Mouse (Mus musculus) myocyte (in vitro differentiated cells): Measurements from ENCODE around the gene Plekhh3. TPM values are rescaled to one million over a fixed set of nuclear protein-coding genes. Genes with fewer than 3 reads are reported as not detected.

Experiments
- H3K27me3 ChIP-seq: one replicate; pipeline ENCODE4 v1.6.1; 2011; ENCODE audit not compliant: control insufficient read depth, insufficient read depth, insufficient read length
- H3K36me3 ChIP-seq: one replicate; pipeline ENCODE4 v1.6.1; 2011; ENCODE audit not compliant: control insufficient read depth, insufficient read depth
- H3K4me2 ChIP-seq: one replicate; pipeline ENCODE4 v1.6.1; 2011; ENCODE audit warnings: low read depth, control low read depth
- H3K4me3 ChIP-seq: one replicate; pipeline ENCODE4 v1.5.1; 2011; ENCODE audit warnings: mild to moderate bottlenecking, control low read depth, moderate library complexity
- H3K79me2 ChIP-seq: one replicate; pipeline ENCODE4 v1.6.1; 2011; ENCODE audit not compliant: control insufficient read depth, insufficient read depth
- H3ac ChIP-seq: one replicate; pipeline ENCODE4 v1.6.1; 2011; ENCODE audit not compliant: control insufficient read depth, insufficient read length
- CEBPB ChIP-seq: IDR thresholded peaks from 2 replicates; pipeline ENCODE4 v1.6.1; 2011; ENCODE audit warnings: mild to moderate bottlenecking, moderate library complexity; ENCODE audit not compliant: poor library complexity, insufficient read depth, severe bottlenecking
- E2F4 ChIP-seq: IDR thresholded peaks from one replicate; pipeline ENCODE4 v1.6.1; 2011; ENCODE audit warnings: mild to moderate bottlenecking, control low read depth, moderate library complexity; ENCODE audit not compliant: insufficient read depth
- MAX ChIP-seq: IDR thresholded peaks from one replicate; pipeline ENCODE4 v1.6.1; 2011; ENCODE audit warnings: low read depth, mild to moderate bottlenecking, control low read depth
- MYOD1 ChIP-seq, 3 experiments: IDR thresholded peaks; one replicate each; pipeline ENCODE4 v1.6.1; 2011; ENCODE audit warnings: control low read depth in 2 of 3, low read depth in 2 of 3, mild to moderate bottlenecking in 2 of 3, moderate library complexity in 1 of 3; ENCODE audit not compliant: insufficient read length in 2 of 3, control insufficient read depth in 1 of 3
- MYOG ChIP-seq, 3 experiments: IDR thresholded peaks; one replicate each; pipeline ENCODE4 v1.6.1; 2011; ENCODE audit warnings: control low read depth in 2 of 3, low read depth in 2 of 3, mild to moderate bottlenecking in 2 of 3; ENCODE audit not compliant: insufficient read length in 2 of 3, control insufficient read depth in 1 of 3, insufficient read depth in 1 of 3
- POLR2A ChIP-seq: IDR thresholded peaks from one replicate; pipeline ENCODE4 v1.6.1; 2011; ENCODE audit warnings: low read depth, mild to moderate bottlenecking, control low read depth, moderate library complexity; ENCODE audit not compliant: insufficient read length
- POLR2AphosphoS2 ChIP-seq: IDR thresholded peaks from one replicate; pipeline ENCODE4 v1.6.1; 2011; ENCODE audit warnings: low read depth, control low read depth; ENCODE audit not compliant: insufficient read length
- REST ChIP-seq: IDR thresholded peaks from one replicate; pipeline ENCODE4 v1.6.1; 2011; ENCODE audit warnings: mild to moderate bottlenecking, control low read depth, moderate library complexity; ENCODE audit not compliant: insufficient read depth, insufficient read length
- SRF ChIP-seq: IDR thresholded peaks from one replicate; pipeline ENCODE4 v1.6.1; 2011; ENCODE audit warnings: low read depth; ENCODE audit not compliant: control insufficient read depth, insufficient read length
- TCF12 ChIP-seq: IDR thresholded peaks from one replicate; pipeline ENCODE4 v1.6.1; 2011; ENCODE audit warnings: mild to moderate bottlenecking, control low read depth; ENCODE audit not compliant: poor library complexity, insufficient read depth, severe bottlenecking
- TCF3 ChIP-seq: IDR thresholded peaks from one replicate; pipeline ENCODE4 v1.6.1; 2011; ENCODE audit warnings: low read depth, control low read depth; ENCODE audit not compliant: insufficient read length
- USF1 ChIP-seq: IDR thresholded peaks from one replicate; pipeline ENCODE4 v1.6.1; 2011; ENCODE audit warnings: low read depth, mild to moderate bottlenecking, control low read depth, moderate library complexity
- polyA plus RNA-seq: library from polyadenylated mRNA; unstranded; fragments of >200 nt; fragmentation: generic; extraction: Trizol; gene quantifications from one replicate; pipeline ENCODE4 v1.2.1, GENCODE M21; 2012; ENCODE audit warnings: missing spikeins

Plekhh3 gene
- polyA plus RNA-seq, 1 experiment = 53.6 TPM

GRCm38 (mm10) chr11:101194137-101194536, 23.0 kb upstream of the Plekhh3 start:
- no peak overlapping the region for H3K4me2 ChIP-seq
- TF ChIP-seq MYOG (IDR thresholded peaks at IDR 0.05; ENCODE audit: control insufficient read depth in 1 of 3, insufficient read depth in 1 of 3, insufficient read length in 2 of 3, low read depth in 2 of 3) (no peak), SRF (no peak), MYOD1 (IDR thresholded peaks at IDR 0.05; ENCODE audit: control insufficient read depth in 1 of 3, insufficient read length in 2 of 3, low read depth in 2 of 3) (no peak), POLR2AphosphoS2 (no peak)
- peaks cover 9% of the 10 kb centered on the region for H3K36me3 ChIP-seq
- H3K27me3 ChIP-seq = no peaks in the 10 kb centered on the region
- no peak overlapping the region for H3ac ChIP-seq
- no peaks in the 10 kb centered on the region for H3K79me2 ChIP-seq
- H3K4me3 ChIP-seq = no peak overlapping the region

GRCm38 (mm10) chr11:101193076-101193475, 21.9 kb upstream of the Plekhh3 start:
- Histone ChIP-seq H3K27me3 (no peaks in the 10 kb centered on the region), H3K36me3 (peaks cover 9% of the 10 kb centered on the region), H3ac (no peak overlapping the region), H3K4me3 (no peak overlapping the region), H3K4me2 (no peak overlapping the region), H3K79me2 (no peaks in the 10 kb centered on the region)
- no peak for TF ChIP-seq USF1
- no peak for TF ChIP-seq CEBPB
- no peak for TF ChIP-seq POLR2AphosphoS2
- TF ChIP-seq MYOD1 (IDR thresholded peaks at IDR 0.05; ENCODE audit: control insufficient read depth in 1 of 3, insufficient read length in 2 of 3, low read depth in 2 of 3) = no peak
- no peak for TF ChIP-seq TCF3
- TF ChIP-seq TCF12 = no peak
- no peak for TF ChIP-seq POLR2A
- no peak for TF ChIP-seq MAX
- TF ChIP-seq MYOG (IDR thresholded peaks at IDR 0.05; ENCODE audit: control insufficient read depth in 1 of 3, insufficient read depth in 1 of 3, insufficient read length in 2 of 3, low read depth in 2 of 3) = no peak
- TF ChIP-seq E2F4 = no peak
- no peak for TF ChIP-seq SRF

- Histone ChIP-seq H3K36me3 (peaks cover 4% of the 10 kb centered on the region), H3ac (no peak overlapping the region), H3K4me2 (no peak overlapping the region), H3K4me3 (no peak overlapping the region), H3K79me2 (no peaks in the 10 kb centered on the region), H3K27me3 (no peaks in the 10 kb centered on the region)
- TF ChIP-seq USF1 = no peak
- no peak for TF ChIP-seq POLR2AphosphoS2
- TF ChIP-seq REST = no peak
- TF ChIP-seq POLR2A = no peak
- no peak for TF ChIP-seq CEBPB
- no peak for TF ChIP-seq MYOG (IDR thresholded peaks at IDR 0.05; ENCODE audit: control insufficient read depth in 1 of 3, insufficient read depth in 1 of 3, insufficient read length in 2 of 3, low read depth in 2 of 3)
- no peak for TF ChIP-seq SRF
Observed at GRCm38 (mm10) chr11:101192646-101193045, 21.5 kb upstream of the Plekhh3 start.

GRCm38 (mm10) chr11:101191919-101192470, 20.8 kb upstream of the Plekhh3 start:
- TF ChIP-seq POLR2AphosphoS2 (peak; percentile 62), TCF3 (no peak), USF1 (no peak), E2F4 (no peak), REST (no peak), MYOG (IDR thresholded peaks at IDR 0.05; ENCODE audit: control insufficient read depth in 1 of 3, insufficient read depth in 1 of 3, insufficient read length in 2 of 3, low read depth in 2 of 3) (peak; percentile 30 to 83 (median 44)), MYOD1 (IDR thresholded peaks at IDR 0.05; ENCODE audit: control insufficient read depth in 1 of 3, insufficient read length in 2 of 3, low read depth in 2 of 3) (peak in 2 of 3 experiments; percentile 66 to 84), TCF12 (no peak), POLR2A (no peak), CEBPB (no peak), MAX (no peak), SRF (no peak)
- Histone ChIP-seq H3K4me2 (no peak overlapping the region), H3ac (no peak overlapping the region), H3K36me3 (no peaks in the 10 kb centered on the region), H3K79me2 (no peaks in the 10 kb centered on the region), H3K4me3 (no peak overlapping the region), H3K27me3 (no peaks in the 10 kb centered on the region)
